Mouse (Mus musculus) MEL (cell line): ENCODE results near the gene Rgs17. TPM values are rescaled to one million over a fixed set of nuclear protein-coding genes. Genes with fewer than 3 reads are reported as not detected.
A peak's percentile ranks its signal among the peaks of the same experiment; 100 is the strongest.

Source experiments
- DNase-seq: peaks from one replicate; pipeline ENCODE4 v3.0.0; 2011; ENCODE audit warnings: low read depth, low spot score
- H3K27ac ChIP-seq: 2 replicates; pipeline ENCODE4 v1.5.1; 2012; ENCODE audit warnings: low read depth, mild to moderate bottlenecking, control low read depth, low read length, moderate library complexity; ENCODE audit not compliant: control insufficient read depth
- H3K27me3 ChIP-seq, 2 experiments: fragments of 150-350 bp in 1 of 2; sonication (generic) in 1 of 2; 2 replicates each; pipeline ENCODE4 v1.6.1; 2012; ENCODE audit warnings: low read length in 2 of 2, mild to moderate bottlenecking in 2 of 2, improper control_type of control experiment in 1 of 2, moderate library complexity in 1 of 2; ENCODE audit not compliant: insufficient read depth in 2 of 2, control insufficient read depth in 1 of 2
- H3K36me3 ChIP-seq, 2 experiments: 2 replicates each; pipeline ENCODE4 v1.6.1; 2012 to 2014; ENCODE audit warnings: low read length in 2 of 2, improper control_type of control experiment in 1 of 2, inconsistent platforms in 1 of 2, mild to moderate bottlenecking in 1 of 2; ENCODE audit not compliant: insufficient read depth in 2 of 2, control insufficient read depth in 1 of 2
- H3K4me1 ChIP-seq, 2 experiments: fragments of 150-350 bp in 1 of 2; sonication (generic) in 1 of 2; 2 replicates each; pipeline ENCODE4 v1.6.1; 2012; ENCODE audit warnings: low read length in 2 of 2, improper control_type of control experiment in 1 of 2, mild to moderate bottlenecking in 1 of 2; ENCODE audit not compliant: insufficient read depth in 2 of 2, control insufficient read depth in 1 of 2
- H3K4me3 ChIP-seq, 2 experiments: fragments of 150-350 bp in 1 of 2; sonication (generic) in 1 of 2; 2 replicates each; pipeline ENCODE4 v1.5.1; 2012; ENCODE audit warnings: low read depth in 2 of 2, low read length in 2 of 2, mild to moderate bottlenecking in 2 of 2, moderate library complexity in 2 of 2, control low read depth in 1 of 2, improper control_type of control experiment in 1 of 2; ENCODE audit not compliant: control insufficient read depth in 1 of 2, insufficient read depth in 1 of 2
- H3K79me2 ChIP-seq: 2 replicates; pipeline ENCODE4 v1.6.1; 2012; ENCODE audit warnings: mild to moderate bottlenecking, low read length, moderate library complexity; ENCODE audit not compliant: control insufficient read depth, poor library complexity, insufficient read depth
- H3K9ac ChIP-seq: 2 replicates; pipeline ENCODE4 v1.6.1; 2012; ENCODE audit warnings: low read depth, mild to moderate bottlenecking, control low read depth, low read length, moderate library complexity; ENCODE audit not compliant: control insufficient read depth, poor library complexity, severe bottlenecking
- H3K9me3 ChIP-seq: fragments of 150-350 bp; sonication (generic); replicated peaks from 2 replicates; pipeline ENCODE4 v1.6.1; 2012; ENCODE audit warnings: mild to moderate bottlenecking, low read length, improper control_type of control experiment, moderate library complexity; ENCODE audit not compliant: insufficient read depth
- BHLHE40 ChIP-seq: IDR thresholded peaks from 2 replicates; pipeline ENCODE4 v1.6.1; 2012; ENCODE audit warnings: low read depth, mild to moderate bottlenecking, inconsistent platforms, low read length, improper control_type of control experiment, borderline replicate concordance
- CHD1 ChIP-seq: IDR thresholded peaks from 2 replicates; pipeline ENCODE4 v1.6.1; 2012; ENCODE audit warnings: low read depth, mild to moderate bottlenecking, inconsistent platforms, low read length, improper control_type of control experiment
- CHD2 ChIP-seq: IDR thresholded peaks from 2 replicates; pipeline ENCODE4 v1.6.1; 2011; ENCODE audit warnings: low read length, improper control_type of control experiment
- CTCF ChIP-seq, 3 experiments: IDR thresholded peaks in 2 of 3; conservative IDR thresholded peaks in 1 of 3; 2 replicates each; pipeline ENCODE4 v1.5.1; 2011 to 2012; ENCODE audit warnings: low read length in 3 of 3, low read depth in 2 of 3, mild to moderate bottlenecking in 2 of 3, improper control_type of control experiment in 1 of 3, inconsistent platforms in 1 of 3, mixed read lengths in 1 of 3, moderate library complexity in 1 of 3; ENCODE audit not compliant: control insufficient read depth in 1 of 3, insufficient read depth in 1 of 3, poor library complexity in 1 of 3, severe bottlenecking in 1 of 3
- E2F4 ChIP-seq: IDR thresholded peaks from 2 replicates; pipeline ENCODE4 v1.6.1; 2011; ENCODE audit warnings: low read depth, low read length, improper control_type of control experiment, borderline replicate concordance
- EP300 ChIP-seq, 2 experiments: IDR thresholded peaks; 2 replicates each; pipeline ENCODE4 v1.6.1; 2011; ENCODE audit warnings: improper control_type of control experiment in 2 of 2, low read length in 2 of 2, low read depth in 1 of 2, mild to moderate bottlenecking in 1 of 2
- ETS1 ChIP-seq: IDR thresholded peaks from 2 replicates; pipeline ENCODE4 v1.6.1; 2012; ENCODE audit warnings: low read depth, mild to moderate bottlenecking, inconsistent platforms, low read length, improper control_type of control experiment, moderate library complexity
- GABPA ChIP-seq: IDR thresholded peaks from 2 replicates; pipeline ENCODE4 v1.6.1; 2012; ENCODE audit warnings: low read depth, mild to moderate bottlenecking, inconsistent platforms, low read length, improper control_type of control experiment, moderate library complexity
- GATA1 ChIP-seq: IDR thresholded peaks from 2 replicates; pipeline ENCODE4 v1.6.1; 2011; ENCODE audit warnings: low read depth, low read length, improper control_type of control experiment
- HCFC1 ChIP-seq: IDR thresholded peaks from 2 replicates; pipeline ENCODE4 v1.6.1; 2012; ENCODE audit warnings: low read depth, mild to moderate bottlenecking, inconsistent platforms, low read length, improper control_type of control experiment, moderate library complexity
- JUND ChIP-seq: IDR thresholded peaks from 2 replicates; pipeline ENCODE4 v1.6.1; 2011; ENCODE audit warnings: low read depth, mild to moderate bottlenecking, improper control_type of control experiment, low read length
- KAT2A ChIP-seq: conservative IDR thresholded peaks from 2 replicates; pipeline ENCODE4 v1.6.1; 2012; ENCODE audit warnings: low read depth, low read length, improper control_type of control experiment, inconsistent platforms
- MAFK ChIP-seq: IDR thresholded peaks from 2 replicates; pipeline ENCODE4 v1.6.1; 2011; ENCODE audit warnings: low read depth, mild to moderate bottlenecking, low read length, improper control_type of control experiment, borderline replicate concordance
- MAX ChIP-seq: IDR thresholded peaks from 2 replicates; pipeline ENCODE4 v1.6.1; 2011; ENCODE audit warnings: low read length, improper control_type of control experiment
- MAZ ChIP-seq: IDR thresholded peaks from 2 replicates; pipeline ENCODE4 v1.6.1; 2012; ENCODE audit warnings: low read depth, mild to moderate bottlenecking, inconsistent platforms, low read length, improper control_type of control experiment
- MEF2A ChIP-seq: IDR thresholded peaks from 2 replicates; pipeline ENCODE4 v1.6.1; 2014; ENCODE audit warnings: low read depth, mild to moderate bottlenecking, inconsistent platforms, low read length, improper control_type of control experiment; ENCODE audit not compliant: poor library complexity, insufficient replicate concordance, severe bottlenecking; ENCODE audit errors: extremely low read depth
- MXI1 ChIP-seq: IDR thresholded peaks from 2 replicates; pipeline ENCODE4 v1.6.1; 2011; ENCODE audit warnings: mild to moderate bottlenecking, low read depth, low read length, improper control_type of control experiment
- MYB ChIP-seq: IDR thresholded peaks from 2 replicates; pipeline ENCODE4 v1.6.1; 2011; ENCODE audit warnings: mild to moderate bottlenecking, low read depth, low read length, improper control_type of control experiment
- MYC ChIP-seq: IDR thresholded peaks from 2 replicates; pipeline ENCODE4 v1.6.1; 2011; ENCODE audit warnings: low read depth, mild to moderate bottlenecking, low read length, improper control_type of control experiment, moderate library complexity
- NELFE ChIP-seq: IDR thresholded peaks from 2 replicates; pipeline ENCODE4 v1.6.1; 2011; ENCODE audit warnings: low read depth, low read length, improper control_type of control experiment
- NRF1 ChIP-seq: IDR thresholded peaks from 2 replicates; pipeline ENCODE4 v1.6.1; 2014; ENCODE audit warnings: low read depth, mild to moderate bottlenecking, inconsistent platforms, low read length, improper control_type of control experiment, moderate library complexity; ENCODE audit not compliant: poor library complexity, insufficient read depth, severe bottlenecking
- POLR2A ChIP-seq, 2 experiments: IDR thresholded peaks; 2 replicates each; pipeline ENCODE4 v1.6.1; 2011 to 2012; ENCODE audit warnings: low read length in 2 of 2, mild to moderate bottlenecking in 2 of 2, control low read depth in 1 of 2, improper control_type of control experiment in 1 of 2, low read depth in 1 of 2, moderate library complexity in 1 of 2; ENCODE audit not compliant: control insufficient read depth in 1 of 2, insufficient read depth in 1 of 2, poor library complexity in 1 of 2
- POLR2AphosphoS2 ChIP-seq: IDR thresholded peaks from 2 replicates; pipeline ENCODE4 v1.6.1; 2011; ENCODE audit warnings: low read length, improper control_type of control experiment
- POLR2AphosphoS5 ChIP-seq: IDR thresholded peaks from 2 replicates; pipeline ENCODE4 v1.6.1; 2012; ENCODE audit warnings: low read depth, borderline replicate concordance, mild to moderate bottlenecking, inconsistent platforms, low read length, moderate library complexity, mixed read lengths
- RAD21 ChIP-seq: IDR thresholded peaks from 2 replicates; pipeline ENCODE4 v1.6.1; 2011; ENCODE audit warnings: mild to moderate bottlenecking, low read depth, low read length, improper control_type of control experiment
- RCOR1 ChIP-seq: IDR thresholded peaks from 2 replicates; pipeline ENCODE4 v1.6.1; 2012; ENCODE audit warnings: low read depth, mild to moderate bottlenecking, inconsistent platforms, low read length, improper control_type of control experiment
- SIN3A ChIP-seq: IDR thresholded peaks from 2 replicates; pipeline ENCODE4 v1.6.1; 2012; ENCODE audit warnings: low read length, improper control_type of control experiment, inconsistent platforms
- SMC3 ChIP-seq: IDR thresholded peaks from 2 replicates; pipeline ENCODE4 v1.6.1; 2011; ENCODE audit warnings: low read depth, low read length, improper control_type of control experiment
- TAL1 ChIP-seq: IDR thresholded peaks from 2 replicates; pipeline ENCODE4 v1.6.1; 2012; ENCODE audit warnings: mild to moderate bottlenecking, inconsistent platforms, low read length, moderate library complexity, mixed read lengths
- TCF12 ChIP-seq: IDR thresholded peaks from 2 replicates; pipeline ENCODE4 v1.6.1; 2014; ENCODE audit warnings: low read depth, mild to moderate bottlenecking, inconsistent platforms, low read length, improper control_type of control experiment, moderate library complexity
- UBTF ChIP-seq: IDR thresholded peaks from 2 replicates; pipeline ENCODE4 v1.6.1; 2012; ENCODE audit warnings: low read depth, mild to moderate bottlenecking, inconsistent platforms, low read length, improper control_type of control experiment, moderate library complexity, borderline replicate concordance; ENCODE audit not compliant: insufficient read depth
- USF2 ChIP-seq, 2 experiments: IDR thresholded peaks; 2 replicates each; pipeline ENCODE4 v1.6.1; 2011 to 2012; ENCODE audit warnings: improper control_type of control experiment in 2 of 2, low read length in 2 of 2, borderline replicate concordance in 1 of 2, inconsistent platforms in 1 of 2, low read depth in 1 of 2, mild to moderate bottlenecking in 1 of 2; ENCODE audit not compliant: insufficient read depth in 1 of 2
- ZC3H11A ChIP-seq: IDR thresholded peaks from 2 replicates; pipeline ENCODE4 v1.6.1; 2012; ENCODE audit warnings: low read depth, mild to moderate bottlenecking, inconsistent platforms, low read length, improper control_type of control experiment
- ZKSCAN1 ChIP-seq: IDR thresholded peaks from 2 replicates; pipeline ENCODE4 v1.6.1; 2012; ENCODE audit warnings: low read depth, mild to moderate bottlenecking, inconsistent platforms, low read length, improper control_type of control experiment, moderate library complexity
- ZMIZ1 ChIP-seq: IDR thresholded peaks from 2 replicates; pipeline ENCODE4 v1.6.1; 2012; ENCODE audit warnings: low read depth, mild to moderate bottlenecking, inconsistent platforms, low read length, improper control_type of control experiment, moderate library complexity
- ZNF384 ChIP-seq: IDR thresholded peaks from 2 replicates; pipeline ENCODE4 v1.6.1; 2012; ENCODE audit warnings: low read depth, mild to moderate bottlenecking, inconsistent platforms, low read length, improper control_type of control experiment
- polyA plus RNA-seq, 2 experiments: library from polyadenylated mRNA; stranded (reverse) in 1 of 2; unstranded in 1 of 2; fragments of >175 nt in 1 of 2; fragments of >200 nt in 1 of 2; gene quantifications; 2 replicates each; pipeline versions ENCODE4 v1.2.1 to v1.2.4; 2012; ENCODE audit warnings: low replicate concordance in 2 of 2, low read depth in 1 of 2; ENCODE audit not compliant: insufficient read length in 2 of 2, insufficient read depth in 1 of 2, missing spikeins in 1 of 2
- total RNA-seq: library from RNA; depleted of rRNA; stranded (reverse); fragments of 300-350 nt; gene quantifications from 2 replicates; pipeline ENCODE4 v1.2.3, GENCODE M21; 2012

Gene Rgs17
- total and polyA plus RNA-seq, 3 experiments: not detected

DNA sequence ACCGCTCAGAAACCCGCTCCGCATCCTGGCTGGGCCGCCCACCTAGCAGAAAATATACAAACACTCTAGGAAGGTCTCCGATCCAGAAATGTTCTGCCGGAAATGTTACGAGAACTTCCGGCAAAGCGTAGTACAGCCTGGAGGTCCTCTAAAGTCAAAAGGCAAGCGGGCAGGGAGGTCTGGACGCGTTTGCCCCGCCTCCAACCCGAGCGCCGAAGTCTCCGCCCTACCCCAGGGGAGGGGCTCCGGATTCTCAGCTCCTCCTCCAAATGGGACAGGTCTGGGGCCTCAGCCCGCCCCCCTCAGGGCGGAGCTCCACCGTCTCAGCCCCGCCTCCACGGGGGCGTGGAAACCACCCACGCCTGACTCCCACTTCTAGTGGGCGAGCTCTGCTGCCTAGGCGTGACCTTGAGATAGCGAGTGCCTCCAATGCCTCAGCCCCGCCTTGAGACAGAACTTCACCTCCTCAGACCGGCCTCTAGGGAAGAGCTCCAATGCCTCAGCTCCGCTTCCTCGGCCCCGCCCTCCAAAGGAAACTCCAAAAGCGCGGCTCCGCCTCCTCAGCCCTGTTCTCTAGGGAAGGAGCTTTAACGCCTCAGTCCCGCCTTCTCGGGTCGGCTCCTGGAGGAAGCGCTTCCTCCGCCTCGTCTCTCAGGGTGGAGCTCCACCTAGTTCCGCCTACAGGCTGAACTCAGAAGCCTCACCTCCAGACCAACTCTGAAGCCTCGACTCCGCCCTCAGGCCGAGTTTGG lies 98.3 kb downstream of the Rgs17 start, which contains the start of gene Mtrf1l:
TSS of gene Mtrf1l (minus strand) at position 171 of the 752 bp plus-strand sequence.
- DNase-seq: peak; percentile 98
- peaks cover 12% of the 10 kb centered on the region in 2 experiments; a peak in 3 of 4 replicates for H3K4me1 ChIP-seq
- peak within 1 kb of the TSS; percentile 57 for H3K27ac ChIP-seq
- peak within 1 kb of the TSS; percentile 88 to 92 for H3K4me3 ChIP-seq
- H3K79me2 ChIP-seq: peaks cover 14% of the 10 kb centered on the region
- no peaks in the 10 kb centered on the region for H3K27me3 ChIP-seq
- peak within 1 kb of the TSS; percentile 93 for H3K9ac ChIP-seq
- peaks cover 8 to 11% of the 10 kb centered on the region in 2 experiments for H3K36me3 ChIP-seq
- no peaks in the 10 kb centered on the region for H3K9me3 ChIP-seq
- no peak for TF ChIP-seq RCOR1
- no peak for TF ChIP-seq GATA1
- no peak for TF ChIP-seq MYC
- TF ChIP-seq GABPA: no peak
- TF ChIP-seq JUND: no peak
- TF ChIP-seq MYB: no peak
- no peak for TF ChIP-seq BHLHE40
- TF ChIP-seq MXI1: no peak; the same call in 1 of the 2 replicates
- no peak; the same call in 1 of the 2 replicates for TF ChIP-seq MAX
- no peak for TF ChIP-seq ETS1
- no peak for TF ChIP-seq ZKSCAN1
- no peak for TF ChIP-seq MAZ
- TF ChIP-seq SIN3A: peak; percentile 52; the same call in 1 of the 2 replicates
- TF ChIP-seq MAFK: no peak
- TF ChIP-seq SMC3: no peak
- 0 out of 2 replicates have a peak, but pooled peaks have one; percentile 51 for TF ChIP-seq ZMIZ1
- no peak for TF ChIP-seq ZC3H11A
- TF ChIP-seq NRF1: no peak
- TF ChIP-seq TAL1: no peak
- TF ChIP-seq CHD2: no peak
- peak; percentile 75 for TF ChIP-seq NELFE
- TF ChIP-seq E2F4: no peak
- peak in 1 of 2 experiments; percentile 8; a peak in 1 of 4 replicates for TF ChIP-seq EP300 (IDR thresholded peaks at IDR 0.05; ENCODE audit: low read depth in 1 of 2, low read length in 2 of 2)
- TF ChIP-seq CTCF (IDR thresholded peaks at IDR 0.05 in 2 of 3, conservative IDR thresholded peaks at IDR 0.05 in 1 of 3; ENCODE audit: control insufficient read depth in 1 of 3, insufficient read depth in 1 of 3, low read depth in 2 of 3, low read length in 3 of 3, poor library complexity in 1 of 3, severe bottlenecking in 1 of 3): no peak
- no peak for TF ChIP-seq ZNF384
- no peak for TF ChIP-seq MEF2A
- peak; percentile 71; the same call in 1 of the 2 replicates for TF ChIP-seq HCFC1
- TF ChIP-seq UBTF: no peak
- TF ChIP-seq POLR2A (IDR thresholded peaks at IDR 0.05; ENCODE audit: control insufficient read depth in 1 of 2, insufficient read depth in 1 of 2, low read depth in 1 of 2, low read length in 2 of 2, poor library complexity in 1 of 2): peak; percentile 35 to 70; a peak in 2 of 4 replicates
- TF ChIP-seq TCF12: peak; percentile 19; the same call in 1 of the 2 replicates
- TF ChIP-seq USF2 (IDR thresholded peaks at IDR 0.05; ENCODE audit: borderline replicate concordance in 1 of 2, insufficient read depth in 1 of 2, low read depth in 1 of 2, low read length in 2 of 2): no peak
- no peak for TF ChIP-seq CHD1
- TF ChIP-seq RAD21: no peak
- no peak for TF ChIP-seq POLR2AphosphoS5
- TF ChIP-seq KAT2A: no peak
- TF ChIP-seq POLR2AphosphoS2: peak; percentile 67; the same call in 1 of the 2 replicates
